Mouse (Mus musculus) erythroblast, embryonic 14.5 days (primary cell): Measurements from ENCODE around the gene Npcd. TPM values are rescaled to one million over a fixed set of nuclear protein-coding genes. Genes with fewer than 3 reads are reported as not detected.

Experiments used
- H3K27me3 ChIP-seq: 2 replicates; pipeline ENCODE4 v1.6.1; 2012; ENCODE audit warnings: inconsistent platforms; ENCODE audit not compliant: control insufficient read depth
- H3K36me3 ChIP-seq: 2 replicates; pipeline ENCODE4 v1.6.1; 2012; ENCODE audit warnings: mild to moderate bottlenecking, inconsistent platforms; ENCODE audit not compliant: control insufficient read depth
- H3K4me1 ChIP-seq: 2 replicates; pipeline ENCODE4 v1.6.1; 2012; ENCODE audit warnings: inconsistent platforms; ENCODE audit not compliant: control insufficient read depth
- H3K4me3 ChIP-seq: replicated peaks from 2 replicates; pipeline ENCODE3; 2012; ENCODE audit warnings: moderate library complexity, mild to moderate bottlenecking, inconsistent platforms
- H3K9me3 ChIP-seq: 2 replicates; pipeline ENCODE4 v1.6.1; 2012; ENCODE audit warnings: low read length, inconsistent platforms, mixed read lengths; ENCODE audit not compliant: control insufficient read depth
- GATA1 ChIP-seq: IDR thresholded peaks from 2 replicates; pipeline ENCODE4 v1.6.1; 2012; ENCODE audit warnings: low read length, inconsistent platforms, mixed read lengths
- TAL1 ChIP-seq: IDR thresholded peaks from 3 replicates; pipeline ENCODE4 v1.6.1; 2012; ENCODE audit warnings: low read length, inconsistent platforms, mixed read lengths
- polyA plus RNA-seq: library from polyadenylated mRNA; stranded (reverse); fragments of >175 nt; gene quantifications from 2 replicates; pipeline ENCODE4 v1.2.3, GENCODE M21; 2012

Gene Npcd
- not detected in 2 replicates for polyA plus RNA-seq

- peaks cover 12% of the 10 kb centered on the region for H3K36me3 ChIP-seq
- peak within 1 kb of the TSS; percentile 85 for H3K4me3 ChIP-seq
- H3K9me3 ChIP-seq: no peaks in the 10 kb centered on the region
- H3K4me1 ChIP-seq: peaks cover 33% of the 10 kb centered on the region
- TF ChIP-seq GATA1: no peak
- TF ChIP-seq TAL1: no peak
- H3K27me3 ChIP-seq: peaks cover 5% of the 10 kb centered on the region
These were observed at the start of gene Npcd, which contains the start of gene Cbx6 for GRCm38 (mm10) chr15:79834130-79834880. Npcd (minus strand) TSS chr15:79834237. Cbx6 (minus strand) TSS chr15:79834688.

GRCm38 (mm10) chr15:79883352-79883822, 49.4 kb upstream of the Npcd start:
- Histone ChIP-seq H3K4me1 (peaks cover 8% of the 10 kb centered on the region), H3K9me3 (no peaks in the 10 kb centered on the region), H3K4me3 (peak overlapping the region; percentile 62), H3K27me3 (peaks cover 28% of the 10 kb centered on the region), H3K36me3 (no peaks in the 10 kb centered on the region)
- TF ChIP-seq TAL1 (no peak), GATA1 (no peak)

- H3K4me3 ChIP-seq: peak overlapping the region; percentile 62
- peaks cover 28% of the 10 kb centered on the region for H3K27me3 ChIP-seq
- peaks cover 8% of the 10 kb centered on the region for H3K4me1 ChIP-seq
- H3K9me3 ChIP-seq: no peaks in the 10 kb centered on the region
- no peaks in the 10 kb centered on the region for H3K36me3 ChIP-seq
- TF ChIP-seq GATA1: no peak
- TF ChIP-seq TAL1: no peak
These were observed 48.7 kb upstream of the Npcd start for GRCm38 (mm10) chr15:79882623-79883267.

GRCm38 (mm10) chr15:79880477-79880876, 46.4 kb upstream of the Npcd start:
- no peak for TF ChIP-seq TAL1
- no peak for TF ChIP-seq GATA1
- no peaks in the 10 kb centered on the region for H3K36me3 ChIP-seq
- H3K4me3 ChIP-seq: no peak overlapping the region
- H3K4me1 ChIP-seq: peaks cover 8% of the 10 kb centered on the region
- peaks cover 28% of the 10 kb centered on the region for H3K27me3 ChIP-seq
- H3K9me3 ChIP-seq: no peaks in the 10 kb centered on the region

GRCm38 (mm10) chr15:79879319-79879718, 45.3 kb upstream of the Npcd start:
- peaks cover 28% of the 10 kb centered on the region for H3K27me3 ChIP-seq
- H3K9me3 ChIP-seq: no peaks in the 10 kb centered on the region
- TF ChIP-seq TAL1: no peak
- TF ChIP-seq GATA1: no peak
- H3K4me1 ChIP-seq: peaks cover 8% of the 10 kb centered on the region
- no peaks in the 10 kb centered on the region for H3K36me3 ChIP-seq
- no peak overlapping the region for H3K4me3 ChIP-seq

DNA sequence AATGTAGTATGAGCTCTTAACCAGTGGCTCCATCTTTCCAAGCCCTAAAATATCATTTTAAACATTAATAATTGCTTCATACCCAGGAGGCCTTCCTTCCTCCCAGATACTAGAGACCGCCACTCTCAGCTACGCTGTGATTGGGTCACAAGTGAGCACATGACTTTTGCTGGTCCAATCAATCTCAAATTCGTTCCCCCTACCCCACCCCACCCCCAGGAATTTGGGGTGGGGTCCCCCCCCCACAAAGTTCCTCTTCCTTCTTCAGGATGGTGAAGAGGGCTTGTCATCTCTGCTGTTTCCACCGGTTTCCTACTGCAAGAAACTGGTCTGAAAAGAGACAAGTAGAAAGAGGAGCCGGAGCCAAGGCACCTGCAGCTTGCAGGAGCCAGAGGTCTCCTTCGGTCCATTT, 44.7 kb upstream of the Npcd start:
- no peak for TF ChIP-seq GATA1
- TF ChIP-seq TAL1: no peak
- Histone ChIP-seq H3K9me3 (no peaks in the 10 kb centered on the region), H3K36me3 (no peaks in the 10 kb centered on the region), H3K4me1 (peaks cover 8% of the 10 kb centered on the region), H3K4me3 (no peak overlapping the region), H3K27me3 (peaks cover 28% of the 10 kb centered on the region)

- Histone ChIP-seq H3K9me3 (no peaks in the 10 kb centered on the region), H3K4me1 (no peaks in the 10 kb centered on the region), H3K27me3 (0 out of 2 replicates have a peak, but pooled peaks cover 2% of the 10 kb centered on the region), H3K36me3 (no peaks in the 10 kb centered on the region), H3K4me3 (no peak overlapping the region)
- TF ChIP-seq TAL1: no peak
- TF ChIP-seq GATA1: no peak
These were observed 41.4 kb upstream of the Npcd start for GRCm38 (mm10) chr15:79875261-79875995.

GRCm38 (mm10) chr15:79873995-79874394, 40.0 kb upstream of the Npcd start:
- no peaks in the 10 kb centered on the region for H3K9me3 ChIP-seq
- no peak for TF ChIP-seq TAL1
- TF ChIP-seq GATA1: no peak
- no peaks in the 10 kb centered on the region for H3K36me3 ChIP-seq
- no peaks in the 10 kb centered on the region for H3K4me1 ChIP-seq
- no peak overlapping the region for H3K4me3 ChIP-seq
- H3K27me3 ChIP-seq: no peaks in the 10 kb centered on the region

DNA sequence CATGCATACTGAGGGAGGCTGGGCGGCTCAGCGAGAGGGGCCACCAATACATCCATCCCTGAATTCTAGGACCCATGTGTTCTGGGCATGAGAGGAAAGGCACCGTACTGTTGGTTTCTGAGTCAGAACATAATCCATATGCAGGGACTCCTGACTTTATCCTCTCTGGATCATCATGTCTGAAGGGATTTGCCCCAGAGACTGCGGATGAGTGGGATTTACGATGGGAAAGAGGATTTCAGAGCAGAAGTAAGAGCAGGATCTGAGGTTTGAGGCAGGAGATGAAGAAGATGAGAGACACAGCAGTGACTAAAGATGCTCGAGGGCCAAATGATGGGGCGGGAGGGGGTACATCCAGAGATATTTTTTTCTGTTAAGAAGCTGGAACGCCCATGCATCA, 39.5 kb upstream of the Npcd start:
- Histone ChIP-seq H3K4me3 (no peak overlapping the region), H3K9me3 (no peaks in the 10 kb centered on the region), H3K27me3 (no peaks in the 10 kb centered on the region), H3K4me1 (no peaks in the 10 kb centered on the region), H3K36me3 (no peaks in the 10 kb centered on the region)
- TF ChIP-seq TAL1 (no peak), GATA1 (no peak)
